Mouse (Mus musculus) gonadal fat pad, adult 2 months (tissue): Measurements from ENCODE around the gene Faf2. TPM values are rescaled to one million over a fixed set of nuclear protein-coding genes. Genes with fewer than 3 reads are reported as not detected.
"Not testable (repeated sequence)": the region's sequence is repeated elsewhere in the genome, so short reads cannot be mapped to it uniquely, and the experiment has no call there.

Source experiments
- DNase-seq: peaks from one replicate; pipeline ENCODE4 v3.0.0-alpha.2; 2012; ENCODE audit warnings: low read depth
- polyA plus RNA-seq: library from polyadenylated mRNA; depleted of rRNA; stranded (reverse); fragments of >200 nt; gene quantifications from 2 replicates; pipeline ENCODE4 v1.2.3, GENCODE M21; 2012

Faf2 gene
- polyA plus RNA-seq, 1 experiment, result 32.7 TPM

- DNase-seq, result no peak
Measured at GRCm38 (mm10) chr13:54605426-54605825, 16.2 kb upstream of the Faf2 start.

GRCm38 (mm10) chr13:54607204-54607603, 14.4 kb upstream of the Faf2 start:
- no peak for DNase-seq

DNA sequence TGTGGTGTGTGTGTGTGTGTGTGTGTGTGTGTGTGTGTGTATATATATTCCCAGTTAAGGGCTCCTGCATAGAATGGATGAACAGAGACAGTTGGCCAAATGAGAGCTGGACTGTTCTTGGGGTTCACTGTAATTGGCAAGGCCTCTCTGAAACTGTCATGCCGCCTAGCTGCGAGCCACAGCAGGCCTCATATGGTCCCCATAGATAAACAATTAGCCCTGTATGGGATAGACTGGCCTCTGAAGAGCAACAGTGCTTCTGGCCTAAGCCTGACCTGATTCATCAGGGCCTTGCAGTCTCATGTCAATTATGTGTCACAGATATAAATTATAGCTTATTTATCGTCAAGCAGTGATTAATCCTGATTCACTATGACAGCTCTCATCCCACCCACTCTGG, 13.6 kb upstream of the Faf2 start:
- DNase-seq, result no peak

GRCm38 (mm10) chr13:54608666-54609065, 12.9 kb upstream of the Faf2 start:
- no peak for DNase-seq

GRCm38 (mm10) chr13:54609301-54609700, 12.3 kb upstream of the Faf2 start:
- no peak for DNase-seq

GRCm38 (mm10) chr13:54610613-54610971, 11.0 kb upstream of the Faf2 start:
- no peak for DNase-seq

GRCm38 (mm10) chr13:54610972-54611754, 10.4 kb upstream of the Faf2 start, which contains the start of gene Cltb:
Gene Cltb, minus strand, starts transcription at chr13:54611344.
- DNase-seq, result no peak

DNA sequence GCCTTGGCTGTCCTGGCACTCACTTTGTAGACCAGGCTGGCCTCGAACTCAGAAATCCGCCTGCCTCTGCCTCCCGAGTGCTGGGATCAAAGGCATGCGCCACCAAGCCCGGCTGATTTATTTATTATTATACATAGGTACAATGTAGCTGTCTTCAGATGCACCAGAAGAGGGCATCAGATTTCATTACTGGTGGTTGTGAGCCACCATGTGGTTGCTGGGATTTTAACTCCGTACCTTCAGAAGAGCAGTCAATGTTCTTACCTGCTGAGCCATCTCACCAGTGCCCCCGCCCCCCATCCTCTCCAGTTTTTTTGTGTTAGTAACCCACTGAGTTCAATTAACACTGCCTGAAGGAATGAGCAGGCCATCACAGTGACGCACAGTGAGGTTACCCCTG, 8.4 kb upstream of the Faf2 start:
- not testable (repeated sequence) for DNase-seq

DNA sequence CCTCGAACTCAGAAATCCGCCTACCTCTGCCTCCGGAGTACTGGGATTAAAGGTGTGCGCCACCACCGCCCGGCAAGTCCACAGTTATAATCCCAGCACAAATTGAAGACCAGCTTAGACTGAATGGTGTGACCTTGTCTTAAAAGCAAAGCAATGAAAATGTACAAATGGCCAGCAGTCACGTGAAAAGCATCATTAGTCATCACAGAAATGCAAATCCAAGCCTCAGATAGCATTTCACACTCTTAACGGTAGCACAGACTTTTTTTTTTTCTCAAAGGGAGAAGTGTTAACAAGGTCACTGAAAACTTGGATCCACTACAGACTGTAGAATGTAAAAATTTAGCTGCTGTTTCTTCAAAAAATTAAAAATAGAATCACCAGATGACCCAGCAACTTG, 5.3 kb upstream of the Faf2 start:
- no peak for DNase-seq

- DNase-seq, result no peak
Measured at GRCm38 (mm10) chr13:54616998-54617397, 4.6 kb upstream of the Faf2 start.

GRCm38 (mm10) chr13:54621960-54622521, 457 bp downstream of the Faf2 start:
- no peak for DNase-seq

GRCm38 (mm10) chr13:54629128-54629527, 7.5 kb downstream of the Faf2 start:
- DNase-seq, result peak; percentile 100

- no peak for DNase-seq
Measured at GRCm38 (mm10) chr13:54632731-54633277, 11.2 kb downstream of the Faf2 start.

DNA sequence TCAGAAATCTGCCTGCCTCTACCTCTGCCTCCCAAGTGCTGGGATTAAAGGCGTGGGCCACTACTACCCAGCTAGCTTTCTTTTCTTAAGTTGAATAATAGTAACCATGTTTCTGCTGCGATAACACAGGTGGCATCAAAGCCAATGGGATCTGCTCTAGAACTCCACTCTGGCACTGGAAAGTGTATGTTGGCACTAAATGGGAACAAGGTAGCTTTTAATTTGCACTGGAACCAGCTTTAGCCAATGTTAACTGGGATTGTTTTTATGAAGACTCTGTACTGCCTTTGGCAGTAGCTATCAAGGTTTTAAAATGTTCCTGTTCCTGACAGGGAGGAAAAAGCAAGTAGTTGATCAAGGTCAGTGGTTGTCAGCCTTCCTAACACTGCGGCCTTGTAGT, 13.4 kb downstream of the Faf2 start:
- peak; percentile 78 for DNase-seq

GRCm38 (mm10) chr13:54650461-54650860, 28.9 kb downstream of the Faf2 start:
- no peak for DNase-seq

GRCm38 (mm10) chr13:54660877-54661276, 39.3 kb downstream of the Faf2 start:
- DNase-seq, result no peak

GRCm38 (mm10) chr13:54661358-54661757, 39.8 kb downstream of the Faf2 start:
- no peak for DNase-seq

GRCm38 (mm10) chr13:54663999-54664398, 42.4 kb downstream of the Faf2 start:
- no peak for DNase-seq

DNA sequence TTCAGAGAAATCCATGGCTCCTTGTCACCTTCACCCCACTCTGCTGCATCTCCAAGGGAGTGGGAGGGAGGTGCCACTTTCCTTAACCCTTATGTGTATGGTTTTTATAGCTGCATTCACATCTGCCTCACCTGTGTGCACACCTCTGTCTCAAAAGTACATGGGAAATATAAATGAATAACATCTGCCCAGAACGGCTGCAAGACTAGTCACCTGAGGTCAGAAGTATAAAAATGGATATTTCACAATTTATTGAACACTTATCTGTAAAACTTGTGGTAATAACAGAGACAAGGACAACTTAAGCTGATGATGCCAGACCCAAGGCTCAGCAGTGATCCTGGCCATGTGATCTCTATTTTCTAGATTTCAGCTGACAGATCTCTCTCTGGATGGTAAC, 42.9 kb downstream of the Faf2 start:
- no peak for DNase-seq

- no peak for DNase-seq
Measured at GRCm38 (mm10) chr13:54665062-54665461, 43.5 kb downstream of the Faf2 start.

GRCm38 (mm10) chr13:54670491-54670890, 48.9 kb downstream of the Faf2 start:
- DNase-seq, result no peak

GRCm38 (mm10) chr13:54675895-54676590, 54.5 kb downstream of the Faf2 start:
- DNase-seq, result no peak

DNA sequence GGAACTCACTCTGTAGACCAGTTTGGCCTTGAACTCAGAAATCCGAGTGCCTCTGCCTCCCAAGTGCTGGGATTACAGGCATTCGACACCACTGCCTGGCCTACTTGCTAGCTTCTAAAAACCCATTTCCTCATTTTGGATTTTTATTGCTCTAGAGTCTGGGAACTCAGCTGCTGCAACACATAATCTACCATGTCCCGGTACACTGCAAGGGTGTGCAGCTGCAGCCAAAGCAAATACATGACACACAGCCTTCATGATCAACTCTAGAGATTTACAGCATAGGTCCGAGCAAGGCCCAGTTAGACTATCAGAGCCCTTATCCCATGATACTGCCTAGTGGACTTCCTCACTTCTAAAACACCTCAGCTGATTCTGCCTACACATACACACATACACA, 56.7 kb downstream of the Faf2 start:
- no peak for DNase-seq
